29 mouse cellular contexts compared by ENCODE assay signal in the genomic region with DNA sequence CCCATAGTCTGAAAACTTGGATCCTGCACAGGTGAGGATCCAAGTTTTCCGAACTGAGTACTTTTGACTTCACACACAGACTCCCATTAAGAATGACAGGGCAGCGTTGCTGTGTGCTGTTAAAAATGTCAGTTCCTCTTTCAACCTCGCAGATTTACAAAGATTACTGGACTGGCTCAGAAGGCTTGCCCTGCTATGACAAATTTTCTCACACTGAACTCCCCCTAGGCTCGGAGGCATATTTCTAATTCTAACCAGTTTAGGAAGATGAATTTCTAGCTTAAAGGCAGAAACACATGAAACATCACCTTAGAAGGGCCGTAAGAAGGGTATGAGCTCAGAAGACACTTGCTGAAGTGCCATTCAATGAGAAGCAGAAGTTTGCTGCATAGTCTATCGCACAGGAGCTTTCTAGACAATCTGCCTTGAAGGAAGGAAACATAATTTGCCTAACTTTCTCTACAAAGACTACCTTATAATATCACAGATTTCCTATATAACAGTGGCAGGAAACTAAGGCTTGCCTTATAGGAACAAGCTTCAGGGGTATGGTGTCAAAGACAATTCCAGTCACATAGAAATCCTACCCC.
DNase-seq lines count a peak whose midpoint lies in the region; ATAC-seq and TF ChIP-seq lines count a peak whose summit lies in the region.
"Had no signal": no experiment of that assay in that cellular context is flagged by ENCODE, and none has a peak within 500 bp of the region (broad histone marks: within the 10 kb centered on the region; RNA-seq: fewer than 3 reads in every experiment).

No protein-coding gene starts in this region.

- H3K9ac ChIP-seq in forebrain, postnatal 0 days: no peak overlapping the region
- H3K9ac ChIP-seq: embryonic facial prominence, embryonic 12.5 days; hindbrain, embryonic 13.5 days; liver, embryonic 14.5 days; midbrain, embryonic 13.5 days had no signal

- ATAC-seq in hematopoietic stem cell, adult 5-6 weeks (replicated peaks in 1 of 2; ENCODE audit: insufficient read depth in 1 of 2, low FRiP score in 2 of 2, low TSS enrichment in 1 of 2, low read depth in 1 of 2, poor library complexity in 2 of 2, severe bottlenecking in 2 of 2): peak; percentile 77 to 87
- no peak for ATAC-seq in forebrain, postnatal 0 days
- ATAC-seq: forebrain, embryonic 14.5 days; intestine, embryonic 16.5 days; midbrain, embryonic 13.5 days; Patski had no signal

- no peaks in the 10 kb centered on the region for H3K36me3 ChIP-seq in splenic B cell, adult 2 months (ENCODE audit: control insufficient read depth, insufficient read depth, low read length, poor library complexity, severe bottlenecking)
- no peaks in the 10 kb centered on the region for H3K36me3 ChIP-seq in forebrain, postnatal 0 days (ENCODE audit: insufficient read depth)
- H3K36me3 ChIP-seq: embryonic facial prominence, embryonic 12.5 days; hindbrain, embryonic 13.5 days; midbrain, embryonic 13.5 days had no signal

- H3K27ac ChIP-seq in bone marrow, adult 2 months (ENCODE audit: control insufficient read depth, insufficient read depth, low read depth, low read length, poor library complexity): peak overlapping the region; percentile 22; the same call in 1 of the 2 replicates
- no peak overlapping the region for H3K27ac ChIP-seq in forebrain, postnatal 0 days (ENCODE audit: low read depth, low read length)
- H3K27ac ChIP-seq: embryonic facial prominence, embryonic 12.5 days; hindbrain, embryonic 13.5 days; liver, embryonic 14.5 days; midbrain, embryonic 13.5 days; stomach, postnatal 0 days had no signal

- no peak for TF ChIP-seq POLR2A in bone marrow, adult 2 months (IDR thresholded peaks at IDR 0.05; ENCODE audit: borderline replicate concordance, control insufficient read depth, low read depth, low read length)

- no peaks in the 10 kb centered on the region for H3K9me3 ChIP-seq in forebrain, postnatal 0 days (ENCODE audit: low read length)
- H3K9me3 ChIP-seq: embryonic facial prominence, embryonic 12.5 days; hindbrain, embryonic 13.5 days; midbrain, embryonic 13.5 days had no signal

- 6% methylated on average over 6 of the region's 6 CpGs for WGBS in bone marrow, adult 2 months
- WGBS in forebrain, postnatal 0 days: 89% methylated on average over 6 of the region's 6 CpGs

- no peak overlapping the region for H3K4me3 ChIP-seq in bone marrow, adult 2 months (replicated peaks; ENCODE audit: control insufficient read depth, low read depth, low read length)
- no peak overlapping the region for H3K4me3 ChIP-seq in forebrain, postnatal 0 days (ENCODE audit: low read depth, low read length)
- H3K4me3 ChIP-seq: embryonic facial prominence, embryonic 12.5 days; hindbrain, embryonic 13.5 days; midbrain, embryonic 13.5 days had no signal

- peaks cover 2% of the 10 kb centered on the region; the same call in 1 of the 2 replicates for H3K4me1 ChIP-seq in bone marrow, adult 2 months (ENCODE audit: control insufficient read depth, insufficient read depth, low read length)
- H3K4me1 ChIP-seq in forebrain, postnatal 0 days (ENCODE audit: insufficient read depth): no peaks in the 10 kb centered on the region
- H3K4me1 ChIP-seq: midbrain, embryonic 13.5 days had no signal

- peak; percentile 73 for DNase-seq in A20 (ENCODE audit: low read depth, low spot score)
- DNase-seq in splenic B cell, adult 2 months (ENCODE audit: low read depth, low spot score): peak; percentile 69
- DNase-seq in ovary, postnatal 10 days (ENCODE audit: low spot score): no peak
- no peak for DNase-seq in T-cell, adult 2 months (ENCODE audit: low spot score)
- no peak for DNase-seq in forebrain, postnatal 0 days
- DNase-seq: adrenal gland, postnatal 25 days; cerebellum, adult 8-10 months; cerebellum, postnatal 36 days; embryo, embryonic 11 days; gastrocnemius, postnatal 25 days; heart, adult 18-20 months; heart, postnatal 36 days; kidney, postnatal 25 days; liver; lung, adult 2 months; right cerebral cortex, adult 18-20 months; thymus, adult 18-20 months; thymus, postnatal 36 days had no signal

- no peaks in the 10 kb centered on the region for H3K27me3 ChIP-seq in splenic B cell, adult 2 months (ENCODE audit: control insufficient read depth, insufficient read depth, low read length, poor library complexity, severe bottlenecking)
- H3K27me3 ChIP-seq in forebrain, postnatal 0 days (ENCODE audit: insufficient read depth, low read length): no peaks in the 10 kb centered on the region
- H3K27me3 ChIP-seq: embryonic facial prominence, embryonic 12.5 days; hindbrain, embryonic 13.5 days; midbrain, embryonic 13.5 days had no signal

- TF ChIP-seq CTCF in bone marrow, adult 2 months (IDR thresholded peaks at IDR 0.05; ENCODE audit: control insufficient read depth, insufficient read depth, low read length): no peak
- no peak for TF ChIP-seq CTCF in forebrain, postnatal 0 days (IDR thresholded peaks at IDR 0.05; ENCODE audit: low read depth)

- H3K4me2 ChIP-seq in forebrain, postnatal 0 days (ENCODE audit: low read depth): no peak overlapping the region
- H3K4me2 ChIP-seq: embryonic facial prominence, embryonic 12.5 days; heart, embryonic 11.5 days; hindbrain, embryonic 13.5 days; midbrain, embryonic 13.5 days had no signal

Comparison
In these comparisons a context has a peak if more than half of its experiments do, and no peak if none do; other contexts are left out.
1. DNase-seq: peak in A20 (single experiment) and splenic B cell, adult 2 months (single experiment); none in ovary, postnatal 10 days (single experiment), T-cell, adult 2 months (single experiment) and forebrain, postnatal 0 days (single experiment).